Mouse (Mus musculus) T-cell, adult 2 months (primary cell): Measurements from ENCODE around the gene F13b.

Source experiments
- DNase-seq: peaks from one replicate; pipeline ENCODE4 v3.0.0; 2022; ENCODE audit warnings: low spot score

F13b gene

GRCm38 (mm10) chr1:139501258-139501752 is at the start of gene F13b:
Gene F13b (plus strand): TSS chr1:139501702.
- no peak for DNase-seq

DNA sequence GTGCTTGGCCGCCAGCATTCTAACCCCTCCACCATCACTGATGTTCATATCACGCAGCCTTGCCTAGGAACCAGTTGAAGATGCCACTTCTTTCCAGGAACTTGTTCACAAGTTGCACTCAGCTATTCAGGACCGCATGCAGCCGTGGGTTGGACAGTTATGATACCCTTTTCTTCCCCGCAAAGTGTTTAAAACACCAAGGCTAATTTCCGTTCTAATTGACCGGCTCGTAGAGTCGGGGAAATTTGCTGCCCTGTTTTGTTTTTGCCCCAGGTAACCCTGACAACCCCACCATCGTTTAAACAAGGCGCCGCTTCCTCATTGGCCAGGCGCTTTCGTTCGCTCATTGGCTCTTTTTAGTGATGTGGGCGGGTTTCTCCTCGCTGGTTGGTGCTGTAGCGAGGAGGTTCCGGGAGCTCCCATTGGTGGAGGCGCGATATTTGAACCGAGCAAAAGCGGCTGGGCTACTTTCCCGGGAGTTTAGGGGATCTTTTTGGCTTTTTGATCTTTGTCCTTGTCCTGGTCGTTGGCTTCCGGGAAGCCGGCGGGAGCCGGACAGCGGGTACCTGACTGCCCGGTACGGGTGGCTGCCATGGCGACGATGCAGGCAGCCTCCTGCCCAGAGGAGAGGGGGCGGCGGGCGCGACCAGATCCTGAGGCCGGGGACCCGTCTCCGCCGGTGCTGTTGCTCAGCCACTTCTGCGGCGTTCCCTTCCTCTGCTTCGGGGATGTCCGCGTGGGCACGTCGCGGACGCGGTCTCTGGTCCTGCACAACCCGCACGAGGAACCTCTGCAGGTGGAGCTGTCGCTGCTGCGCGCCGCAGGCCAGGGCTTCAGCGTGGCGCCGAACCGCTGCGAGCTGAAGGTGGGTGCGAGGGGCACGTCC is 46.9 kb upstream of the F13b start, which contains the start of gene Aspm:
TSS of gene Aspm (plus strand) at position 433 of the 886 bp plus-strand sequence.
- DNase-seq = peak; percentile 92

GRCm38 (mm10) chr1:139455226-139455869 is 46.2 kb upstream of the F13b start:
- DNase-seq = peak; percentile 3

DNA sequence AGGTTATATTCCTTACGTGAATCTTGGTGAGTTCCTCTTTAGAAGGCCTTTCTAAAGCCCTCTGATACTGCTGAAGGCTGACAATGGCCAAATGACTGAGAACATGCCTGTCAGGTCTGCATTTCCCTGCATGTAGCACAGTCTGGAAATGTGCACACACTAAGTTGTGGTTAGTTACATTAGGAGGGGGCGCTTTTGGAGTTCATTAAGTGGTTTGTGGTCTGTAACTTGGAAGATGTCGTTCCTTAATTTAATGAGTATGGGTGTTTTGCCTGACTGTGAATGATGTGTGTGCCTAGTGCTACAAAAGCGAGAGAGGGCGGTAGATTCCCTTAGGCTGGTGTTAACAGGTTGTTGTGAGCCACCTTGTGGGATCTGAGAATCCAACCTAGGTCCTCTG is 40.7 kb upstream of the F13b start:
- DNase-seq = no peak

GRCm38 (mm10) chr1:139465936-139466335 is 35.6 kb upstream of the F13b start:
- no peak for DNase-seq

DNA sequence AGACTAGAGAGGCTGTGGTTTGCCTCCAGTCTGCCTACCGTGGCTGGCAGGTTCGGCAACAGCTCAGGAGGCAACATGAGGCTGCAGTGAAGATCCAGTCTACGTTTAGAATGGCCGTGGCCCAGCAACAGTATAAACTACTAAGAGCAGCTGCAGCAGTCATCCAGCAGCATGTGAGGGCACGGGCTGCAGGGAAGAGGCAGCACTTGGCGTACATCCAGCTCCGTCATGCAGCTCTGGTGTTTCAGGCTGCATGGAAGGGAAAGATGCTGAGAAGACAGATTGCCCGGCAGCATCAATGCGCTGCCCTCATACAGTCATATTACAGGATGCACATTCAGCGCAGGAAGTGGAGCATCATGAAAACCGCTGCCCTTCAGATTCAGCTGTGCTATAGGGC is 22.6 kb upstream of the F13b start:
- DNase-seq = no peak

DNA sequence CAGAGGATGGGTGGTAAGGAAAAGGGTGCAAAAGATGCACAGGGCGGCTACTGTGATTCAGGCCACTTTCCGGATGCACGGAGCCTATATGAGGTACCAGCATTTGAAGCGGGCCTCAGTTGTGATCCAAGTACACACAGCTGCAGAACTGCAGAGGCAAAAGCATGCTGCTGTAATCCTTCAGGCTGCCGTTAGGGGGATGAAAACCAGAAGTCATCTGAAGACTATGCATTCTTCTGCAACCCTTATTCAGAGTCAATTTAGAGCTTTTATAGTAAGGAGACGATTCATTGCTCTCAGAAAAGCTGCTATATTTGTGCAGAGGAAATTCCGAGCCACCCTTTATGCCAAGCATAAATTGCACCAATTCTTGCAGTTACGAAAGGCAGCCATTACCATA is 21.3 kb upstream of the F13b start:
- no peak for DNase-seq

- no peak for DNase-seq
These were observed 20.4 kb upstream of the F13b start for GRCm38 (mm10) chr1:139481146-139481545.

DNA sequence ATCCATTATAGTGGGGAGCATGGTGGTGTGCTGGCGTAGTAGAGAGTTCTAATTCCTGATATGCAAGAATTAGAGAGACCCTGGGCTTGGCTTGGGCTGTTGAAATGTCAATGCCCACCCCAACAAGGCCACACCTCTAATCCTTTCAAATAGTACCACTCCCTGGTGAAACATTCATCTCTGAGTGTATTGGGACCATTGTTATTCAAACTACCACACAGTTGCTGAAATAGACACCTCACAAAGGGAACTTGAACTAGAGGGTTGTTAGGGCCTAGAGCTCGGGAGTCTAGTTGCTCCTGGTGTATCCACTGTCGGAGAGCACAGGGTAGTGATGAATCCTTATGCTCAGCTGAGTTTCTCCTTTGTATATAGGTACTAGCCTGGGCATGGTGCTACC is 6.9 kb upstream of the F13b start:
- DNase-seq = no peak

GRCm38 (mm10) chr1:139495408-139495807 is 6.1 kb upstream of the F13b start:
- no peak for DNase-seq

DNA sequence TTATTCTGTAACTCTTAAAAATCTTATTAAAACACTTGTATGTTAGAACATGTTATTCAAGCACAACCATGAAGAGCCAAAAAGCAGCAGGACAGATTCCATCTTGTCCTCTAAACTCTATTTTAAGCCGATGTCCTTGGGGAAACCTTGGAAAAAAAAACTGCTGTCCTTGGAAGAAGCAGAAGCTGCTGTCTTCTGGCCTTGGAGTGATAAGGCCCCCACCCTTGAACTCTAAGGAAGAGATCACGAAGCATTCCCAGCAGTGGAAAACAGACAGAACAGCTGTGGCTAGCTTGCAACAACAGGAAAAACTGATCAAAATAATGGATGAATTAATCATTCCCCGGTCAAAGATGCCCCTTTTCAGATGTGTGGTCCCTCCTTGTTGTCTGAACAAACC is 5.3 kb upstream of the F13b start:
- no peak for DNase-seq

GRCm38 (mm10) chr1:139499751-139500150 is 1.8 kb upstream of the F13b start:
- no peak for DNase-seq

GRCm38 (mm10) chr1:139514556-139514955 is 13.1 kb downstream of the F13b start:
- DNase-seq = no peak

DNA sequence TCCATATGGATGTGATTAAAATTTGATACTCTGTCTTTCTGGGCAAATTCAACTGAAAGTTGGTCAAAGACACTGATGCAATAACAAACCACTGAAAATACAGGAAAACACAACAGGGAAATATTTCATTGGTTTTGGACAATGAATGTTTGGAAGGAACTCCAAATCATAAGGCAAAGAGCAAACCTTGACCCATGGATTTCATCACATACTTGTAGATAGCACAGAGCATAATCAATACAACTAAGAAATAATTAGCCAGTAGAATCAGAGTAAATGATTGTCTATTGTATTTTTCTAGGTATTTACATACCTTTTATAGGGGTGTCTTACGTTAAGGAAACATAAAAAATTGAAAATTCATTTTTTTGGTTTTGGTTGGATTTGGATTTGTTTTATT is 47.0 kb downstream of the F13b start:
- DNase-seq = no peak

DNA sequence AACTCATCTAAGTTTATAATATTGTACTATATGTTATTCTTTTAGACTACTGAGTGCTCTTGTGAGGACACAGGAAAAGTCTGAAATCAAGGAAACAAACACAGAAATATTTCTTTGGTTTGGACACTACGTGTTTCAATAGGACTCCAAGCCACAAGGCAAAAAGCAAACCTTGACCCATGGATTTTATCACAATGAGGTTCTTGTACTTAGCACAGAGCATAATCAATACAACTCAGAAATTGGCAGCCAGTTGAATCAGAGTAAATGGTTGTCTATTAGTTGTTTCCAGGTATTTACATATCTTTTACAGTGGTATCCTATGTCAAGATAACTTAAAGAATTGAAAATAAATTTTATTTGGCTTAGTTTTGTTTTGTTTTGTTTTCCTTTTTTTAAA is 49.8 kb downstream of the F13b start:
- no peak for DNase-seq

DNA sequence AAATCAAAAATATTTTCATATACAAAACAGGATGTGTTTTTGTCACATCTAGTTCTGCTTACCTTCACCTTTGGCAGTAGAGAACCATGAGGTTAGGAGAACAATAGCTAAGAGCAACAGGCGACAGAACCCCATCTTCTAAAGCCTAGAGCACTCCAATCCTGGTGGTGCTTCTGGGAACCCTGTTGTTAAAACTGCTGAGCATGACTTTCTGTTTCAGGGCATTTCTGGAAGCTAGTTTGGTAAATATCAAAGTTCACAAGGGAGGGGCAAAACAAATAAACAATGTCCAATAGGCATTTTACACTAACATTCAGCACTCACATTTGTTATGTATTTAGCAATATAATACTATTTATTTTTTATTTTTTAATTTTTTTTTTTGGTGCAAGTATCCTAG is 58.5 kb downstream of the F13b start, which contains the start of gene Cfhr1:
TSS of gene Cfhr1 (minus strand) at position 249 of the 400 bp plus-strand sequence.
- no peak for DNase-seq
